Mouse (Mus musculus) hindbrain, embryonic 10.5 days (tissue): ENCODE measurements at regions not wholly inside any gene's neighbourhood (a gene's known extent, or its start where the extent isn't known, plus 50 kb on each side); places are given as distances from the start of the nearest gene placed in this dataset.

Experiments
- DNase-seq: peaks from one replicate; pipeline ENCODE4 v3.0.0-alpha.2; 2017; ENCODE audit warnings: low spot score
- H3K27ac ChIP-seq: fragments of 300-500 bp; sonication (generic); 2 replicates; pipeline ENCODE4 v1.5.1; 2016; ENCODE audit warnings: mild to moderate bottlenecking, moderate library complexity
- H3K27me3 ChIP-seq: fragments of 300-500 bp; sonication (generic); 2 replicates; pipeline ENCODE4 v1.6.1; 2016; ENCODE audit warnings: mild to moderate bottlenecking; ENCODE audit not compliant: poor library complexity, insufficient read depth, severe bottlenecking
- H3K36me3 ChIP-seq: fragments of 300-500 bp; sonication (generic); 2 replicates; pipeline ENCODE4 v1.6.1; 2016; ENCODE audit warnings: mild to moderate bottlenecking, moderate library complexity
- H3K4me1 ChIP-seq: fragments of 300-500 bp; sonication (generic); replicated peaks from 2 replicates; pipeline ENCODE4 v1.6.1; 2016; ENCODE audit warnings: mild to moderate bottlenecking
- H3K4me3 ChIP-seq: fragments of 300-500 bp; sonication (generic); 2 replicates; pipeline ENCODE4 v1.5.1; 2016; ENCODE audit warnings: mild to moderate bottlenecking, moderate library complexity
- H3K9me3 ChIP-seq: fragments of 300-500 bp; sonication (generic); 2 replicates; pipeline ENCODE4 v1.6.1; 2016; ENCODE audit warnings: mild to moderate bottlenecking, moderate library complexity
- WGBS: fragments of 180-500 bp; shearing (Covaris S2); methylation state at CpG from one replicate; pipeline ENCODE4 v1.1.7; 2016; 5-methylcytosine and 5-hydroxymethylcytosine counted together

- no peak for DNase-seq
- Histone ChIP-seq H3K4me3 (no peak overlapping the region), H3K4me1 (no peaks in the 10 kb centered on the region), H3K9me3 (no peaks in the 10 kb centered on the region), H3K27ac (no peak overlapping the region), H3K27me3 (no peaks in the 10 kb centered on the region), H3K36me3 (no peaks in the 10 kb centered on the region)
- 51% methylated on average over 4 of the region's 4 CpGs for WGBS
Observed at GRCm38 (mm10) chr12:51111811-51112210, 236.1 kb upstream of the G2e3 start.

DNA sequence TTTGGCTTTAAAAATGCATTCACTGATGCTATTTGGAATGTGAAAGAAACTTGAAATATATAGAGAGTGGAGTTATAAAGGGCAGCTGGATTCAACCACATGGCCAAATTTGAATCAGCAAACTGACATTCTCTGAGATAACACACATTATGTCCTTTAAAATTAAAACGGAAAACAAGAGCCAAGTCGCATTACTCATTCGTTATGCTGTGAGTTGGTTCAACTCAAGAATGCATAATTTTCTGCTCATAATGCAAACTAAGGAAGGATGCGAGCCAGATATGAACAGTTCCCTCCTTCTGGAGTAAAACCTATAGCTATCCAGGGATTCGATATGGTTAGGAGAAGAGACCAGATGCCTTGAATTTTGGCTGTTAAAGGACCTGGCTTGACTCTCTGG is 239.8 kb upstream of the G2e3 start:
- no peak for DNase-seq
- no peaks in the 10 kb centered on the region for H3K27me3 ChIP-seq
- H3K27ac ChIP-seq, result no peak overlapping the region
- no peaks in the 10 kb centered on the region for H3K36me3 ChIP-seq
- no peaks in the 10 kb centered on the region for H3K9me3 ChIP-seq
- H3K4me3 ChIP-seq, result no peak overlapping the region
- WGBS, result 95% methylated on average over 5 of the region's 5 CpGs
- no peaks in the 10 kb centered on the region for H3K4me1 ChIP-seq

DNA sequence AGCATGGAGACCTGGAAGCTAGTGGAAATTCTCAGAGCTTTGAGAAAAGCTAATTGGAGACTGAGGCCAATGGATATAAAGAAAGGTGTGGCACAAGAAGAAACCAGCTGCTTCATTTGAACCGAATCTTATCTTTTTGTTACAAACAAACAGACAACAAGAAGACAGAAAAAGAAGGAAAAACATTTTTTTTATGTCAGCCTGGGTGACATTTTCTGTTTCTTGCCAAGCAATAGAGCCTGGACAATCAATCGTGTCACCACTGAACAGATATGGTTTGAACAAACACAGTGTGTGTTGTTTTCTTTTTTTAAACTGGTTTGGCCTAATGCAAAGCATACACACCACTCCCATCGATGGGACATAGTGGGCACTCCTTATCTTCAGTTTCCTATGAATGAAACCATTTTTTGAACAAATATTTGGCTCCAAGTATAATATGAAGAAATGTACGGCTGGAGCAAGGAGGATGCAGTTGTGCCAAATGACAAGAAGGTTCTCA is 244.3 kb upstream of the G2e3 start:
- no peaks in the 10 kb centered on the region for H3K9me3 ChIP-seq
- no peaks in the 10 kb centered on the region for H3K4me1 ChIP-seq
- no peak overlapping the region for H3K4me3 ChIP-seq
- 88% methylated on average over 4 of the region's 4 CpGs for WGBS
- no peaks in the 10 kb centered on the region for H3K36me3 ChIP-seq
- no peak for DNase-seq
- no peak overlapping the region for H3K27ac ChIP-seq
- H3K27me3 ChIP-seq, result no peaks in the 10 kb centered on the region

- Histone ChIP-seq H3K9me3 (no peaks in the 10 kb centered on the region), H3K4me3 (no peak overlapping the region), H3K36me3 (no peaks in the 10 kb centered on the region), H3K27ac (no peak overlapping the region), H3K4me1 (no peaks in the 10 kb centered on the region), H3K27me3 (no peaks in the 10 kb centered on the region)
- WGBS, result 84% methylated on average over 6 of the region's 6 CpGs
- no peak for DNase-seq
Observed at GRCm38 (mm10) chr12:51101636-51102035, 246.2 kb upstream of the G2e3 start.

DNA sequence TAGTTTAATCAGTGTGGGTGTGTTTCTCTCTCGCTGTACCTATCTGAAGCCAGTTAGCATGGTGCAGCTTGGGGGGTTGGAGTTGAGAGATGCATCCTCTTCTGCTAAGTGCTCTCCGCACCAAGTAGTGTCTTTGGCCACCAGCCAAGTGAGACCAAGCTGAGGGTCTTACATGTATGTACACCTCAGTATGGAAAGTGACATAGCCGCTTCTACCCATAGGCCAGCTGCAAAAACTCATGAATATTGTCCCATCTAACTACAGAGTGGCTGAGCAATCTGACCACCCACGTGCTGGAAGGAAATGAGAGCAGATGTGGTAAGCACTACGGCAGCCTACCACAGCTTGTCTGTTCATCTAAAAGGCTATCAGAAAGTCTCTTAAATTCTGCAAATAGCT is 247.0 kb upstream of the G2e3 start:
- Histone ChIP-seq H3K27ac (no peak overlapping the region), H3K36me3 (no peaks in the 10 kb centered on the region), H3K4me1 (no peaks in the 10 kb centered on the region), H3K4me3 (no peak overlapping the region), H3K9me3 (no peaks in the 10 kb centered on the region), H3K27me3 (no peaks in the 10 kb centered on the region)
- WGBS, result 88% methylated on average over 5 of the region's 5 CpGs
- no peak for DNase-seq

DNA sequence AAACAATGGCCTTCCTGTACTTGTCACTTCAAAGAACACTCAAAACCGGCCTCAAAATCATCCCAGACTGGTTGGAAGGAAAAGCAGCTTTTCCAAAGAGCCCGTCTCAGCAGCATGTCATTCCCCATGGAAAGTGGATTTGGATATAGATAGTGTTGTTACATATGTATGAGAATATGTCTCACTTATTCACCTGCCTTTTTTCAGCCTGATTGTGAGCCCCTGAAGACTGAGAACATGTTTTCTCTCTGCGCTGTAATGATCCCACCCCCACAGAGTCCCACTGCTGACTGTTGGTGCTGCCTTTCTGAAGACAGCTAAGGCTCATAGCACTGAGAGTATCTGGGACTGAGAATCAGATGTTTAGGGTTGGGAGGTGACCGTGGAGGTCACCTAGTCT is 251.9 kb upstream of the G2e3 start:
- Histone ChIP-seq H3K9me3 (no peaks in the 10 kb centered on the region), H3K4me1 (no peaks in the 10 kb centered on the region), H3K27ac (no peak overlapping the region), H3K36me3 (no peaks in the 10 kb centered on the region), H3K27me3 (no peaks in the 10 kb centered on the region), H3K4me3 (no peak overlapping the region)
- DNase-seq, result no peak
- 74% methylated on average over 4 of the region's 4 CpGs for WGBS

GRCm38 (mm10) chr12:51089324-51089723 is 258.5 kb upstream of the G2e3 start:
- no peaks in the 10 kb centered on the region for H3K4me1 ChIP-seq
- no peak overlapping the region for H3K4me3 ChIP-seq
- no peaks in the 10 kb centered on the region for H3K9me3 ChIP-seq
- no peaks in the 10 kb centered on the region for H3K36me3 ChIP-seq
- 90% methylated on average over 7 of the region's 7 CpGs for WGBS
- H3K27ac ChIP-seq, result no peak overlapping the region
- no peak for DNase-seq
- no peaks in the 10 kb centered on the region for H3K27me3 ChIP-seq

DNA sequence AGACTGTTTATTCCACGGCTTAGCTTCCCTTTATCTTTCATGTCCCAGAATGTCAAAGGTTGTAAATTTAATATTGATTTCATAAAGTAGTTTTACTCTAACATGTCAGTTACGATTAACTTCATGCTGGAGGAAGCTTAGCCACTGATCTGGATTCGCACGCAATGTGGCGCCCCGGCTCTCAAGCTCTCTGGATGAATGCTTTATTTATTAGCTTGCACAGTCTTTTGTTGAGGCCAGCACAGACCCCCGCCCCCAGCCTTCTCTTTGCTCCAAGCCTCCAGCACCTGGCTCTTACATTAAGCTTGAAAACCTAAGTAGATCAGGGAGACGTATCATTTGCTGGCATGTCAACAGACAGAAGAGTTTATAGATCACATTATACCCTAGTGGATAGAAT is 266.1 kb upstream of the G2e3 start:
- Histone ChIP-seq H3K4me3 (no peak overlapping the region), H3K9me3 (no peaks in the 10 kb centered on the region), H3K27ac (no peak overlapping the region), H3K27me3 (no peaks in the 10 kb centered on the region), H3K36me3 (no peaks in the 10 kb centered on the region), H3K4me1 (no peaks in the 10 kb centered on the region; the same call in 1 of the 2 replicates)
- 66% methylated on average over 8 of the region's 8 CpGs for WGBS
- DNase-seq, result peak; percentile 13

GRCm38 (mm10) chr12:51073503-51073902 is 274.4 kb upstream of the G2e3 start:
- no peak overlapping the region for H3K27ac ChIP-seq
- no peak overlapping the region for H3K4me3 ChIP-seq
- no peaks in the 10 kb centered on the region for H3K36me3 ChIP-seq
- 83% methylated on average over 1 of the region's 1 CpGs for WGBS
- H3K27me3 ChIP-seq, result no peaks in the 10 kb centered on the region
- no peaks in the 10 kb centered on the region for H3K9me3 ChIP-seq
- no peaks in the 10 kb centered on the region for H3K4me1 ChIP-seq
- DNase-seq, result no peak

DNA sequence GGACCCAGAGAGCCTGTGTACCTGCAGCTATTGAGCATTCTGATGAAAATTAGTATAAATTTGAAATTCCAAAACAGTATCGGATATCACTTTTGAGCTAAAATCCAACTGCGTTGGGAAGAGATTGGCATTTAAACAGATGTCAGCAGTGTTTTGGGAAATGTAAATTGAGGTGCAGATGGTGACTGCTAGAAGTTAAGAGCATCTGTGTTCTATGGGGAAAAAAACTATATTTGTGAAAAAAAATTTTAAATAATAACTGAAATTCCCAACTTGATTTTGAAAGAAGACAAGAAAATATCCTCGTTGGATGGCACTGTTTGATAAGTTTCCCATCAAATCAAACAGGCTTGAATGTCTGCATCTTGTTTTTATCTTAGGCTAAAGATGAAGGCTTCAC is 286.9 kb upstream of the G2e3 start:
- Histone ChIP-seq H3K36me3 (no peaks in the 10 kb centered on the region), H3K27ac (no peak overlapping the region), H3K4me1 (peaks cover 8% of the 10 kb centered on the region), H3K27me3 (no peaks in the 10 kb centered on the region), H3K9me3 (no peaks in the 10 kb centered on the region), H3K4me3 (no peak overlapping the region)
- 90% methylated on average over 3 of the region's 3 CpGs for WGBS
- no peak for DNase-seq

DNA sequence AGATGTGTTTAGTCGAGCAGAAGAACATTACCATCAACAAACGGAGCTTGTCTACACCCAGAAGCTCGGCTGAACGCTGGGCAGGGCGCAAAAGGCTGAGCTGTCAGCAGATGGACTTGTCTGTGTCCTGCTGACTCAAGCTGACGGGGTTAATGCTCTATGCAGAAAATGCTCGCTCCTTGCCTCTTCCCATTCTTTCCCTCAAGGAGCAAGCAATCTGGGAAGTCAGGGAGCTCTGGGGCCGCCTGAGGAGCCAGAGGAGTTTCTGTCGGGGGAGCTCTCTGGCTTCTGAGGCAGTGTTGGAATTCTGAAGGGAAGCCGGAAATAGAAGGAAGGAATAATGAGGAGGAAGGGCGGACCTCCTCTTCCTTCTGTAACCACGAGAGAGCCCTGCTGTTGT is 289.3 kb upstream of the G2e3 start:
- Histone ChIP-seq H3K27ac (peak overlapping the region; percentile 57), H3K4me1 (peaks cover 8% of the 10 kb centered on the region), H3K4me3 (peak overlapping the region; percentile 31; the same call in 1 of the 2 replicates), H3K27me3 (no peaks in the 10 kb centered on the region), H3K36me3 (no peaks in the 10 kb centered on the region), H3K9me3 (no peaks in the 10 kb centered on the region)
- peak; percentile 21 for DNase-seq
- WGBS, result 31% methylated on average over 12 of the region's 12 CpGs

DNA sequence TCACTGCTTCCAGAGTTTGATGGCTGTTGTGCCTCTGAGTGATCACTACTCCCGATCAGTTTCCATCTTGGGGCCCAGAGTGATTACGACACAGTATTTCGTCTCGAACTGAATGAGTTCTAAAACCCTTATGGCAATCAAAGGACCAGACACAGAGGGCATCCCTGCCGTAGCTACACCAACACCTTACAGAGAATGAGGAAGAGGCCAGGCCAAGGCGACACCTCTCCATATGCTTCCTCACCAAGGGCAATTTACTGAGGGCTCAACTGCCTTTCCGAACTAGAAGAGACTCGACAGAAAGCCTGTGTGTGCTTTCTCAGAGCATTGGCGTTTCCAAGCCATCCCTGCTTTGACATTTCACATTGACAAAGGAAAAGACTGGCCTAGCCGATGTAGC is 289.8 kb upstream of the G2e3 start:
- Histone ChIP-seq H3K4me1 (peaks cover 8% of the 10 kb centered on the region), H3K36me3 (no peaks in the 10 kb centered on the region), H3K4me3 (0 out of 2 replicates have a peak overlapping the region, but pooled peaks have one; percentile 31), H3K9me3 (no peaks in the 10 kb centered on the region), H3K27ac (peak overlapping the region; percentile 57; the same call in 1 of the 2 replicates), H3K27me3 (no peaks in the 10 kb centered on the region)
- WGBS, result 73% methylated on average over 10 of the region's 10 CpGs
- no peak for DNase-seq

- no peaks in the 10 kb centered on the region for H3K36me3 ChIP-seq
- peaks cover 12% of the 10 kb centered on the region for H3K4me1 ChIP-seq
- H3K27ac ChIP-seq, result no peak overlapping the region
- no peaks in the 10 kb centered on the region for H3K27me3 ChIP-seq
- no peak overlapping the region for H3K4me3 ChIP-seq
- no peaks in the 10 kb centered on the region for H3K9me3 ChIP-seq
- WGBS, result 43% methylated on average over 7 of the region's 7 CpGs
- DNase-seq, result no peak
Observed at GRCm38 (mm10) chr12:51047116-51047515, 300.7 kb upstream of the G2e3 start.

DNA sequence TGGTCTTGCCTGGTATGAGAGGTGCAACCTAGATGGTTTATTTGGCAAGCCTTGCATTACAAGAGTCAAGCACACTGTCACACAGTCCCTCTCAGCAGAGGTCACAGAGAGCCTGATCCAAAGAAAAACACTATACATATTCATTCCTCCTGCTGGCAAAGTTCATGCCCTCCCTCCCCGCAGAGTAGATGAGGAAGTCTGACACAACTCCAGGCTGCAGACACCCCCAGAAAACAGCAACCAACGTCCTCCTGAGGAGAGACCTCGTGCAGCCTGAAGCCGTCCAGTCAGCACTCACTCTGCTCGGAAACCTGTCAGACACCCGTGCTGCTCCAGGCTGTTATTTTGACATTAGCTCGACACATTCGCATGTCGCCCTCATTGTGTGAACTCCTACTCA is 302.4 kb upstream of the G2e3 start:
- H3K9me3 ChIP-seq, result no peaks in the 10 kb centered on the region
- H3K4me1 ChIP-seq, result peaks cover 12% of the 10 kb centered on the region
- peak; percentile 14 for DNase-seq
- WGBS, result 30% methylated on average over 9 of the region's 9 CpGs
- H3K27ac ChIP-seq, result no peak overlapping the region
- no peaks in the 10 kb centered on the region for H3K36me3 ChIP-seq
- no peak overlapping the region for H3K4me3 ChIP-seq
- no peaks in the 10 kb centered on the region for H3K27me3 ChIP-seq
